Mouse (Mus musculus) thymus, adult 2 months (tissue): Measurements from ENCODE around the gene Nepn.

Experiments
- CTCF ChIP-seq: fragments of 200-500 bp; IDR thresholded peaks from 2 replicates; pipeline ENCODE4 v1.5.1; 2012; ENCODE audit warnings: mild to moderate bottlenecking, control low read depth, low read length, moderate library complexity, borderline replicate concordance; ENCODE audit not compliant: control insufficient read depth, poor library complexity, insufficient read depth; ENCODE audit errors: extremely low read depth
- POLR2A ChIP-seq: fragments of 200-500 bp; IDR thresholded peaks from 2 replicates; pipeline ENCODE4 v1.6.1; 2012; ENCODE audit warnings: mild to moderate bottlenecking, low read length, control low read depth, moderate library complexity; ENCODE audit not compliant: control insufficient read depth, poor library complexity, insufficient read depth; ENCODE audit errors: extremely low read depth

DNA sequence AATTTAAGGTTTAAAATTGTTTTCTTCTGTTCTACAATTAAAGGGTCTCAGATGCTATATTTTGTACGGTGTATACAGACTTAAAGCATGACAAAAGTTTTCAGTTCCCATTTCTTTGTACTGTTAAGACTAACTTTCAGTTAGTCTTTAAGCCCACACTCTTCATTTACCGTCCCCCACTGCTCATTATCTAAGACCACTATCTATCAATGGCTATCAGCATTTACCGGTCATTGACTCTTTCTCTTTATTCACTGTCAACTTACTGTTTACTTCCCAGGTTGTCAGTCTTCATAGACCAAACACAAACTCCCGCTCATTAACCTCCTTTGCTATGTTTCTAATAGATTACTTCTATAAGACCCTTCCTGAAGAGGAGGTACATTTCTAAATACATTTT, 1.6 kb upstream of the Nepn start:
- TF ChIP-seq POLR2A (no peak), CTCF (no peak)
